Mouse (Mus musculus) thymus, adult 2 months (tissue): ENCODE measurements around the gene Fggy. TPM values are rescaled to one million over a fixed set of nuclear protein-coding genes. Genes with fewer than 3 reads are reported as not detected.

Source experiments
- DNase-seq: peaks from one replicate; pipeline ENCODE4 v3.0.0; 2021
- H3K27ac ChIP-seq: fragments of 200-500 bp; 2 replicates; pipeline ENCODE4 v1.5.1; 2012; ENCODE audit warnings: low read length, control low read depth; ENCODE audit not compliant: control insufficient read depth, insufficient read depth
- H3K27me3 ChIP-seq: fragments of 200-500 bp; 2 replicates; pipeline ENCODE4 v1.6.1; 2012; ENCODE audit warnings: mild to moderate bottlenecking, low read length, moderate library complexity, mixed read lengths; ENCODE audit not compliant: control insufficient read depth, insufficient read depth
- H3K36me3 ChIP-seq: fragments of 200-500 bp; 2 replicates; pipeline ENCODE4 v1.6.1; 2012; ENCODE audit warnings: mild to moderate bottlenecking, low read length, moderate library complexity; ENCODE audit not compliant: control insufficient read depth, insufficient read depth
- H3K4me1 ChIP-seq: fragments of 200-500 bp; replicated peaks from 2 replicates; pipeline ENCODE4 v1.6.1; 2012; ENCODE audit warnings: low read length; ENCODE audit not compliant: control insufficient read depth, insufficient read depth
- H3K4me3 ChIP-seq: fragments of 200-500 bp; 2 replicates; pipeline ENCODE4 v1.5.1; 2012; ENCODE audit warnings: mild to moderate bottlenecking, low read length, control low read depth, moderate library complexity; ENCODE audit not compliant: control insufficient read depth, insufficient read depth
- CTCF ChIP-seq: fragments of 200-500 bp; IDR thresholded peaks from 2 replicates; pipeline ENCODE4 v1.5.1; 2012; ENCODE audit warnings: mild to moderate bottlenecking, control low read depth, low read length, moderate library complexity, borderline replicate concordance; ENCODE audit not compliant: control insufficient read depth, poor library complexity, insufficient read depth; ENCODE audit errors: extremely low read depth
- POLR2A ChIP-seq: fragments of 200-500 bp; IDR thresholded peaks from 2 replicates; pipeline ENCODE4 v1.6.1; 2012; ENCODE audit warnings: mild to moderate bottlenecking, low read length, control low read depth, moderate library complexity; ENCODE audit not compliant: control insufficient read depth, poor library complexity, insufficient read depth; ENCODE audit errors: extremely low read depth
- WGBS: fragments of 180-500 bp; shearing (Covaris S2); methylation state at CpG from one replicate; pipeline ENCODE4 v1.1.7; 2018; 5-methylcytosine and 5-hydroxymethylcytosine counted together
- polyA plus RNA-seq: library from polyadenylated mRNA; depleted of rRNA; stranded (reverse); fragments of >200 nt; gene quantifications from 2 replicates; pipeline ENCODE4 v1.2.3, GENCODE M21; 2012

The Fggy gene
- polyA plus RNA-seq, 1 experiment, result 4.4 TPM

DNA sequence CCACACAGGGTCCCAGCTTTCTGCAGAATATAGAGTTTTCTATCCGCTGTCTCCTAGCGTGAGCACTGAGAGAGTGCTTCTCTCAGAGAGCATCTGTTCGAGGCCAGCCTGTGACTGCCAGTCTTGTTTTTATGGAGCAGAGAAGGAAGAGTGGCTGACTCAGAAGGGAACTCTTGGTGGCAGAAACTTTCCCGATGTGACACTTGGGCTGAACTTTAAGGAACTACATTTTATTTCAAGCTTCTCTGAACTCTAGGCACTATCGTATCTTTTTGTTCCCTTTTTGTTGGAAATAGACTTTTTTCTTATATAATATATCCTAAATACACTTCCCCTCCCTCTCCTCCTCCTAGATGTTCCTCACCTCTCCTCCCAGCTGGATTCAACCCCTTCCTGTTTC lies 213.2 kb downstream of the Fggy start:
- WGBS, result 76% methylated on average over 5 of the region's 5 CpGs
- no peak for DNase-seq
- Histone ChIP-seq H3K36me3 (no peaks in the 10 kb centered on the region), H3K4me3 (no peak overlapping the region), H3K27me3 (no peaks in the 10 kb centered on the region), H3K4me1 (peaks cover 6% of the 10 kb centered on the region; the same call in 1 of the 2 replicates), H3K27ac (no peak overlapping the region)
- TF ChIP-seq POLR2A (no peak), CTCF (no peak)

DNA sequence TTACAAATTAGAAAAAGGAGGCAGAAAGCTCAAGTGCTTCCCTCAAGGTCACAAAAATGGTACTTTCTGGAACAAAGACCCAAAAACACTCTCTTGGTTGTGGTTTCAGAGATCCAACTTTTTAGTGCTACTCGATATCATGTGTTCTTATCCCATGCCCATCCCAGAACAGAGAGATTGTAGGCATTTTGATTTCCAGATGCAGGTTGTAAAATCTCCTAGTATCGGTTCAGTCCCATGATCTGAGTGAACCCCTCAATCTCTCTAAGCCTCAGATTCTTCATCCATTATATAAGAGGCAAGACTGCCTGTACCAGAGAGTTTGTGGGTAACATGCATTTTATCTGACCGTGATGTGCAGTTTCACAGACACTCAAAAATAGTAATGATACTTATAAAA lies 214.2 kb downstream of the Fggy start:
- no peak overlapping the region for H3K4me3 ChIP-seq
- no peak for TF ChIP-seq POLR2A
- H3K27me3 ChIP-seq, result no peaks in the 10 kb centered on the region
- no peaks in the 10 kb centered on the region for H3K36me3 ChIP-seq
- WGBS, result 89% methylated on average over 3 of the region's 3 CpGs
- DNase-seq, result no peak
- no peak overlapping the region for H3K27ac ChIP-seq
- 0 out of 2 replicates have a peak, but pooled peaks cover 2% of the 10 kb centered on the region for H3K4me1 ChIP-seq

DNA sequence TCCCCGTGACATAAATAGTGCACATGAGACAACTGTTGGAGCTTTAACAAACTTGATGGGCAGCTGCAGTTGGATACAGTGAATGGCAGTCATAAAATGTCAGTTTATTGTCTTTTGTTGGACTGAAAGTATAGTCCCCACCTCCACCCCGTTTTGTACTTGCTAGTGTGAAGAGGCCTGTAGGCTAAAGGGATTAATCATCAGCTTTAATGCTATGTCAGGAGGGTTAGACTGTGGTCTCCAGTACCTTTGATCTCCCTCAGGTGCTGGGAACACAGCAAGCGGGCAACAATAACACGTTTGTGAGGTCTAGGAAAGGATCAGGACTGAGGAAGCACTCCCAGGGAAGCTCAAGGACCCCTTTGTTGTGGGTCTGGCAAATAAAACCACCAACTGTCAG lies 214.6 kb downstream of the Fggy start:
- TF ChIP-seq POLR2A (no peak), CTCF (no peak)
- Histone ChIP-seq H3K27ac (no peak overlapping the region), H3K27me3 (no peaks in the 10 kb centered on the region), H3K4me3 (no peak overlapping the region), H3K4me1 (0 out of 2 replicates have a peak, but pooled peaks cover 2% of the 10 kb centered on the region), H3K36me3 (no peaks in the 10 kb centered on the region)
- DNase-seq, result no peak
- 36% methylated on average over 4 of the region's 4 CpGs for WGBS

DNA sequence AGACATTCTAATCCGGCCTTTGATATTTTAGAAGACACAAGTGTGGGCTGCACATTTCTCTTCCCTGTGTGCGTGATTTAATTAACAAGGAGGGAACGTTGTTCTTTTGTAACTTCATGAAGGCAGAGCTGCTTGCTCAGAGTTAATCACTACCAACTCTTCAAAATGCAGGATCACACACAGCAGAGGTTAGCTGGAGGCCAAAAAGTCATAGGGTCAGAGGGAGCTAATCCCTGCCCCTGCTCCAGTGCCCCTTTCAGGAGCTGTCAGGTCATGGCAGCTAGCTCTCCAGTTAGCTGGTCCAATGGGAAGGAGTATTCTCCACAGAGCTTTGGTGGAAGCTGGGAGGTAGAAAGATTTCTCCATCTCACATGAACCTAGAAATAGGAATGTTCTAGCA lies 215.4 kb downstream of the Fggy start:
- no peak for TF ChIP-seq CTCF
- no peak for TF ChIP-seq POLR2A
- H3K27ac ChIP-seq, result no peak overlapping the region
- 0 out of 2 replicates have a peak, but pooled peaks cover 2% of the 10 kb centered on the region for H3K4me1 ChIP-seq
- 92% methylated on average over 3 of the region's 3 CpGs for WGBS
- no peak overlapping the region for H3K4me3 ChIP-seq
- DNase-seq, result no peak
- no peaks in the 10 kb centered on the region for H3K27me3 ChIP-seq
- H3K36me3 ChIP-seq, result no peaks in the 10 kb centered on the region

DNA sequence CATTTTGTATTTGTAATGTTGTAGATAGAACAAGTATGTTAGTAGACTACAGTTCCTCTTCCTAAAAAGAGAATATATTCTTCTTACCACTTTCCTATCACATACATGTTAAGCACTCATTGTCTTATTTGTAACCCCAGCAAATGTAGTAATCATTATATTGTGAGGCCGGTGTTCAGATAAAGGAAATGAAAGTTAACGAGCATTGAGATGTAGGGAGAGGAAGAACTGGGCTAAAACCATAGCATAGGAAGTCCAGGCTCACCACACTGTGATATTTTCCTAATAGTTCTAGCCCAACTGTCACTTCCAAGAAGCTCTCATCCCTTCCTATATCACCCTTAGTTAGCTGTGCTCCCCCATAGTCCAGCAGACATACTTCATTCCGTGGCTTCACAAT lies 218.3 kb downstream of the Fggy start:
- 54% methylated on average over 3 of the region's 3 CpGs for WGBS
- DNase-seq, result no peak
- Histone ChIP-seq H3K27ac (no peak overlapping the region), H3K27me3 (no peaks in the 10 kb centered on the region), H3K4me1 (0 out of 2 replicates have a peak, but pooled peaks cover 2% of the 10 kb centered on the region), H3K36me3 (no peaks in the 10 kb centered on the region), H3K4me3 (no peak overlapping the region)
- TF ChIP-seq POLR2A, result no peak

DNA sequence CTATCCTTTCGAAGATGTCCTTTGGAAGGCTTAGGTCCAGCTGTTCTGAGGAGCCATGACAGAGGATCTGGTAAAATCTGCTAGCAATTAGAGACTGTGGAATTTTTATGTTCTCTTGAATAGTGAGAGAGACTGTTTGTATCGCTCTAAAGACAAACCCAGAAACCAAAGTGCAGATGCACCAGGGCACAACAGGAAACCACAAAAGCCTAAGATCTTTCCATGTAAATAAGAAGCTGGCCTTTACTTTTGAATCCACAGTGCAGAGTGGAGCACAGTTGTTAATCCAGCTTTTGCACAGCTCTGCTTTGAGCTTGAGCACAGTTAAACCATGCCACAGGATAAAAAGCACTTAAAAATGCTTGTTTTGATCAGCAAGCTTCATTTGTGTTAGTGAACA lies 220.5 kb downstream of the Fggy start:
- Histone ChIP-seq H3K27me3 (no peaks in the 10 kb centered on the region), H3K4me1 (no peaks in the 10 kb centered on the region), H3K27ac (no peak overlapping the region), H3K36me3 (no peaks in the 10 kb centered on the region), H3K4me3 (no peak overlapping the region)
- WGBS, result 21% methylated on average over 2 of the region's 2 CpGs
- TF ChIP-seq POLR2A (no peak), CTCF (no peak)
- DNase-seq, result no peak

DNA sequence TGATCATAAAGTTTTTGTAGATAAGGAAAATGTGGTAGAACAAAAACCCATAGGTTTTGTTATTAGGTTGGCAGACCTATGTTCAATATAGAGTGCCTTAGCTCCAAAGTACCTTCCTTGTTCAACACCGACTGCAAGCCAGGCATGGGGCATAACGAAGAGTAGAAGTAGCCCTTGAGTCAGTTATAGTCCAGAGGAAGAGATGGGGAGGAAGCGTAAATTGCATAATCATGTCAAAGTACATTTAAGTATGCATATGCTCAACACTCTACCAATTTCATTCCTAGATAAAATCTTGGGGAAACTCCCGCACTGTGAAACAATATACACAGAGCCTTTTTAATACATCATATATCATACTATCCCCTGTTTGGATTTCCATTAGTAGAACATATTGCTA lies 221.2 kb downstream of the Fggy start:
- no peak for TF ChIP-seq CTCF
- TF ChIP-seq POLR2A, result no peak
- Histone ChIP-seq H3K36me3 (no peaks in the 10 kb centered on the region), H3K27me3 (no peaks in the 10 kb centered on the region), H3K4me1 (no peaks in the 10 kb centered on the region), H3K27ac (no peak overlapping the region), H3K4me3 (no peak overlapping the region)
- no peak for DNase-seq
- 71% methylated on average over 4 of the region's 4 CpGs for WGBS
